Mouse (Mus musculus): ENCODE measurements around the gene Gm11042.

Gene Gm11042

DNA sequence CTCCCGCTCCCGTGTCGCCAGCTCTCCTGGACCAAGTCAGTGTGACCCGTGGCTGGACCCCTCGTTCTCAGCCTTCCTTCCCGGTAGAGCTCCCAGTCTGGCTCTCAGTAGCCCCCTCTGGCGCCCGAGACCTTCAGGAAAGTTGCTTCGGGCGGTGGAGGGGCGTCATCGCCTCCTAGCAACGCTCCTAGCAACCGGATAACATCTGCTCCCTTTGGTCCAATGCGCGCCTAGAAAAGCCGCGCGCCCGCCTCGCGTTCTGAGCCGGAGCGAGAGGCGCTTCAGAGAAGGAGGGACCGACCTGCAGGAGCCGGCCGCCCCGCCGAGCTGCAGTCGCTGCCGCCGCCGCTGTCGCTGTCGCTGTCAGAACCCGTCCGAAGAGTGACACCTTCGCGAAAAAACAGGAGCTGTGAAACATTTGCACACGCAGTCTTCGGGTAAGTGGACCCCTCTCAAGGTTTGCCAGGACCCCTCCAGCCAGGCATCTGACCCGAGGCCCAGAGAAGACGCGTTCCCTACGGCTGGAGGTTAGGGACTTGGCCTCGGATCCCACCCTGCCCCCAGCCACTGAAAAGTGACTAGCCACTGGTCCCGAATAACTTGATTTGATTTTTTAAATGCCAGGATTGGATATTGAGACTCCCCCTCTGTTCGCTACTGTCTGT, 32.0 kb downstream of the Gm11042 start:
- DNase-seq, result peak; percentile 6

DNA sequence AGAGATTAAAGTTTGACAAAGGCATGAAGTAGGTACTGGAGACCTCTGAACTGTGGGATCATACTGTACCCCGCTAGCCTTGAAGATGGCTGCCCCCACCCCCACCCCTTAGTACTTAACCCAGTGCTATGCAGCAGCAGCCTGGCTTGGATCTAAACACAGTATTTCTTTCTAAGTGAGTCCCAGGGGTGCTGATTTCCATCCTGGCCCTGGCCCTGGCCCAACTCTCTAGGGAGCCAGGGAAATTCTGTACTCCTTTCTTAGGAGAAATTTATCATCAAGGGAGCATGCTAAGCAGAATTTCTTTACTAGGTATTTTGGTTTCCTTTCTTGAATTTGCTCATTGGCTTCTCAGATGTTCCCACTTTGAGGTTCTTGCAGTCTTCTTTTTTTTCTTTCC, 33.3 kb downstream of the Gm11042 start:
- DNase-seq, result no peak

DNA sequence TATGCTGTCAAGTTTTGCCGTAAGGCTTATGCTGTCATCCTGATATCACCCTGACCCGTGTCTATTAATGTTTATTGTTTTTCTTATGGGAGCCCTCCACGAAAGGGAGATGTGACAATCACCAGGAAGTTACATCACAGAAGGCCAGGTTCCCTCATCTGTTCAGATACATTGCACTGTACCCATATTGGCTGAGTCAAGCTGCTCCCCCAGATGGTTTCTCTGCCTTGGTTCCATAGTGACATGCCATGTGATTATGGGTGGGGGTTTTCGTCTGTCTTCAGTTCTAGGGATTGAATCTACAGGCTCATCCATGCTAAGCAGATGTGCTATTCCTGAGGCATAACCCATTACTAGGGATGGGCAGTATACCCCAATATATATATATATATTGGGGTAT, 34.8 kb downstream of the Gm11042 start:
- no peak for DNase-seq

DNA sequence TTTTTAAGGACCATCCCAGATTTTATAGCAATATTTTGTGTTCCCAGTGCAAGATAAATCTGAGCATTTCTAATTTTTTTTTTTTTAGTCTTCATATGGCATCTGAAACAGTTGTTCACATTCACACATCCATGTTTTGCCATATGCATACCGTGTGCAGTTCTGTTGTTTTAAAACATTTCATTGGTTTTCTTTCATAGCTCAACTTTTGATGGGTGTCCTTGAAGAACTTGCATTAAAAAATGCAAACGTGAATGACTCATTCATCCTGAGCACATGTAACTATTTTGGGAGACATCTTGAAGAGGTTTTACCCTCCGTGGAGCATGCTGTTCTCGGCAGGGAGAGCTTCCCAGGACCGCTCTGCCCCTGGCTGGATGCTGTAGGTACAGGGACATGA, 38.9 kb downstream of the Gm11042 start:
- no peak for DNase-seq

DNA sequence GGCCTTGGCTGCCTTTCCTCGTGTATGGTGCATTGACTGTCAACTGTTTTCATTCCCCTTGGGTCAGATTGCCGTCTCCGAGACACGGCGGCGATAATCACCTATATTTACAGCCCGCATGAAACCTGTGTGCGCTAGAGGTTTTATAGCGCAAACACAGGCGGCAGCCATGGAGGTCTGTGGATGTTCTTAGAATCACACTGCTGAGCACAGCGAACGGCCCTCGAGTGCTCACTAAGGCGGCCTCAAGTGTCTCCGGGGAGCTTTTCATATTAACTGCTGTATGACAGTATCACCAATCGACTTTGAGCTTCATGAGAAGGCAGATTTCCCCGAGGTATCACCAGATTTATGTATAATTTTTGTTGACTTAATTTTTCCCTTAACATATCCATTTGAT, 43.6 kb downstream of the Gm11042 start:
- no peak for DNase-seq

DNA sequence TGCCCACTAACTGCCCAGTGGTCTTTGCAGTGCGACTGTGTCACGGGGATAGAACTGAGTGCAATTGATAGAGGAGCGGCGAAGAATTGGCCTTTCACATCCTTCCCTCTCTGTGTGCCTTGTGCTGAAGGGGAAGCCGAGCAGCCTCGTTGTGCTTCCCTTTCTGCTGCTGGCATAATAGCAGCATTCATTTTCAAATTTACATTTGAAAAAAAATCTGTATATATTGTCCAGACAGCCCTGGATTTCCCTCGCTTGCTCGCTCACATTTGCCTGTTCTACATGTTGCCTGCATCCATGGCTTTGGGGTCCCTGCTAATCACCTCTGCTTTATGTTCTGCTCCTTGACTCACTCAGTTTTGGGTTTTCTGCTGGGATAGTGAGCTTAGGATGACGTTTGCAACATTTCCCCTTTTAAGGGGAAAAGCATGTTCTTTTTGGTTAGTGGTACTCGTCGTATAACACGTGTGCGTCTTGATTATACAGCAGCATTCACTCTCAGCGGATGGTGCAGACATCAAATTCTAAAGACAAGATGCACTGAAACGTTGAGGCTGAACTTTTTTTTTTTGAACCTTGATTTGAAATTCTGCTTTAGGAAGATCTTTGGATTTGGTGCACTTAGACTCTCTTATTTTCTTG, 47.4 kb downstream of the Gm11042 start:
- no peak for DNase-seq

DNA sequence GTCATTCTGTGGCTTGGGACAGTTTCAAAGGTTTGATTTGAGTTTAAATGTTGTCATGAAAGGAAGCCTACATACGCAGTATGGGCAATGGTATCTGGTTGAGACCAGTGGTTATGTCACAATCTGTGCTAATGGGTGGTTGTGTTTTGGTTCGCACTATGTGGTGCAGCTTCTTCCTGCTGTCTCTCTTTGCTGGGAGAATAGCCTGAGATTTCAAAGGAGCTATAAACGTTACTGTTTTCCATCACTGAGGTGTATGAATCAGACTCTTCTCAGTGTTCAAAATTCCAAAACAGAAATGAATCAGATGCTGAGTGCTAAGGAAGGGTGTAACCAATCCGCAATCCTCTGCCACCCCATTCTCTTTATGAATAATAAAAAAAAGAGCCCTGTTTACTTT, 49.1 kb downstream of the Gm11042 start:
- no peak for DNase-seq

All from kidney, adult 11 months (tissue).